13 mouse cellular contexts compared by ENCODE assay signal in genomic region chr3:101593266-101593651, GRCm38 (mm10). TPM values are rescaled to one million over a fixed set of nuclear protein-coding genes. Genes with fewer than 3 reads are reported as not detected.
DNase-seq lines count a peak whose midpoint lies in the region; ATAC-seq lines count a peak whose summit lies in the region.
"Had no signal": no experiment of that assay in that cellular context is flagged by ENCODE, and none has a peak within 500 bp of the region (broad histone marks: within the 10 kb centered on the region; RNA-seq: fewer than 3 reads in every experiment).

No protein-coding gene starts in this region.

- peaks cover 77% of the 10 kb centered on the region for H3K4me1 ChIP-seq in heart, embryonic 11.5 days (ENCODE audit: control insufficient read depth, insufficient read depth, low read length)
- peaks cover 11% of the 10 kb centered on the region for H3K4me1 ChIP-seq in limb, embryonic 11.5 days (ENCODE audit: control insufficient read depth, insufficient read depth, low read length)
- peaks cover 41% of the 10 kb centered on the region for H3K4me1 ChIP-seq in limb, embryonic 10.5 days
- H3K4me1 ChIP-seq in limb, embryonic 12.5 days (replicated peaks), result peaks cover 60% of the 10 kb centered on the region
- peaks cover 19% of the 10 kb centered on the region for H3K4me1 ChIP-seq in neural tube, embryonic 14.5 days (ENCODE audit: control insufficient read depth, insufficient read depth, low read length)

- H3K9me3 ChIP-seq in heart, embryonic 11.5 days (replicated peaks; ENCODE audit: control insufficient read depth, low read length), result no peaks in the 10 kb centered on the region
- no peaks in the 10 kb centered on the region for H3K9me3 ChIP-seq in limb, embryonic 11.5 days (ENCODE audit: control insufficient read depth, low read length)
- no peaks in the 10 kb centered on the region for H3K9me3 ChIP-seq in limb, embryonic 10.5 days (replicated peaks)
- no peaks in the 10 kb centered on the region for H3K9me3 ChIP-seq in limb, embryonic 12.5 days
- H3K9me3 ChIP-seq in neural tube, embryonic 14.5 days (ENCODE audit: control insufficient read depth, low read length), result no peaks in the 10 kb centered on the region
- H3K9me3 ChIP-seq: G1E; kidney, embryonic 15.5 days had no signal

- WGBS in heart, embryonic 11.5 days (ENCODE audit: insufficient replicate concordance), result 77% methylated on average over 7 of the region's 7 CpGs
- WGBS in limb, embryonic 11.5 days, result 50% methylated on average over 7 of the region's 7 CpGs
- WGBS in limb, embryonic 10.5 days, result 80% methylated on average over 7 of the region's 7 CpGs
- 36% methylated on average over 7 of the region's 7 CpGs for WGBS in limb, embryonic 12.5 days
- 55% methylated on average over 7 of the region's 7 CpGs for WGBS in neural tube, embryonic 14.5 days

- no peaks in the 10 kb centered on the region for H3K27me3 ChIP-seq in heart, embryonic 11.5 days (ENCODE audit: control insufficient read depth, insufficient read depth, low read length)
- H3K27me3 ChIP-seq in limb, embryonic 11.5 days (ENCODE audit: control insufficient read depth, insufficient read depth, low read length), result no peaks in the 10 kb centered on the region
- no peaks in the 10 kb centered on the region for H3K27me3 ChIP-seq in limb, embryonic 10.5 days (ENCODE audit: low read depth, poor library complexity, severe bottlenecking)
- H3K27me3 ChIP-seq in limb, embryonic 12.5 days, result no peaks in the 10 kb centered on the region
- no peaks in the 10 kb centered on the region for H3K27me3 ChIP-seq in neural tube, embryonic 14.5 days (ENCODE audit: control insufficient read depth, insufficient read depth, low read length)
- H3K27me3 ChIP-seq: kidney, embryonic 15.5 days had no signal

- H3K9ac ChIP-seq in heart, embryonic 11.5 days (ENCODE audit: low read depth, low read length), result 0 out of 2 replicates have a peak overlapping the region, but pooled peaks have one; percentile 34
- H3K9ac ChIP-seq in limb, embryonic 11.5 days (ENCODE audit: low read length), result no peak overlapping the region
- H3K9ac ChIP-seq in limb, embryonic 12.5 days (replicated peaks), result no peak overlapping the region
- no peak overlapping the region for H3K9ac ChIP-seq in neural tube, embryonic 14.5 days (replicated peaks; ENCODE audit: low read depth, low read length)
- H3K9ac ChIP-seq: kidney, embryonic 15.5 days had no signal

- peaks cover 55% of the 10 kb centered on the region for H3K36me3 ChIP-seq in heart, embryonic 11.5 days (ENCODE audit: control insufficient read depth, insufficient read depth, low read length)
- H3K36me3 ChIP-seq in limb, embryonic 11.5 days (ENCODE audit: control insufficient read depth, insufficient read depth, low read length), result peaks cover 22% of the 10 kb centered on the region
- H3K36me3 ChIP-seq in limb, embryonic 10.5 days, result peaks cover 78% of the 10 kb centered on the region
- H3K36me3 ChIP-seq in limb, embryonic 12.5 days, result peaks cover 64% of the 10 kb centered on the region
- peaks cover 45% of the 10 kb centered on the region for H3K36me3 ChIP-seq in neural tube, embryonic 14.5 days (ENCODE audit: control insufficient read depth, insufficient read depth, low read length)

- intact Hi-C loops in heart, postnatal 25 days (cut with DNase I), result no loop called here
- intact Hi-C loops in left cerebral cortex, postnatal 10 days (cut with DNase I), result no loop called here

- no peak for ATAC-seq in heart, embryonic 11.5 days (replicated peaks; ENCODE audit: insufficient number of reproducible peaks, low FRiP score, low TSS enrichment)
- peak; percentile 68; the same call in 1 of the 2 replicates for ATAC-seq in limb, embryonic 11.5 days (ENCODE audit: insufficient number of reproducible peaks, low FRiP score, low TSS enrichment, low read depth)
- ATAC-seq in limb, embryonic 12.5 days (ENCODE audit: insufficient number of reproducible peaks, insufficient read depth, low FRiP score, low TSS enrichment, low read depth), result peak; percentile 80; the same call in 1 of the 2 replicates
- peak; percentile 28; the same call in 1 of the 2 replicates for ATAC-seq in neural tube, embryonic 14.5 days (ENCODE audit: low read depth)

- peak overlapping the region; percentile 64; the same call in 1 of the 2 replicates for H3K27ac ChIP-seq in heart, embryonic 11.5 days (ENCODE audit: low read depth, low read length)
- peak overlapping the region; percentile 52; the same call in 1 of the 2 replicates for H3K27ac ChIP-seq in limb, embryonic 11.5 days (replicated peaks; ENCODE audit: low read depth, low read length)
- no peak overlapping the region for H3K27ac ChIP-seq in limb, embryonic 10.5 days
- peak overlapping the region; percentile 89 for H3K27ac ChIP-seq in limb, embryonic 12.5 days
- H3K27ac ChIP-seq in neural tube, embryonic 14.5 days (ENCODE audit: low read depth, low read length), result peak overlapping the region; percentile 52; the same call in 1 of the 2 replicates
- H3K27ac ChIP-seq: gastrocnemius, adult 2 months; kidney, embryonic 15.5 days had no signal

- H3K4me2 ChIP-seq in heart, embryonic 11.5 days, result no peak overlapping the region
- no peak overlapping the region for H3K4me2 ChIP-seq in limb, embryonic 11.5 days (ENCODE audit: low read depth, severe bottlenecking)
- H3K4me2 ChIP-seq in limb, embryonic 12.5 days, result peak overlapping the region; percentile 11; the same call in 1 of the 2 replicates
- H3K4me2 ChIP-seq in neural tube, embryonic 14.5 days (ENCODE audit: low read depth, low read length), result no peak overlapping the region
- H3K4me2 ChIP-seq: kidney, embryonic 15.5 days had no signal

- DNase-seq in heart, postnatal 25 days (ENCODE audit: low spot score), result no peak
- no peak for DNase-seq in limb, embryonic 11.5 days (ENCODE audit: low spot score)
- no peak for DNase-seq in limb, embryonic 10.5 days (ENCODE audit: low spot score)
- DNase-seq in left cerebral cortex, postnatal 10 days (ENCODE audit: extremely low spot score in 1 of 2, low spot score in 2 of 2), result no peak
- DNase-seq: adrenal gland, postnatal 36 days; cerebellum, postnatal 25 days; gastrocnemius, adult 2 months; lung, adult 18-20 months had no signal

- no peak overlapping the region for H3K4me3 ChIP-seq in heart, embryonic 11.5 days (ENCODE audit: low read depth, low read length)
- no peak overlapping the region for H3K4me3 ChIP-seq in limb, embryonic 11.5 days (ENCODE audit: low read depth, low read length)
- no peak overlapping the region for H3K4me3 ChIP-seq in limb, embryonic 10.5 days
- no peak overlapping the region for H3K4me3 ChIP-seq in limb, embryonic 12.5 days (replicated peaks)
- H3K4me3 ChIP-seq in neural tube, embryonic 14.5 days (ENCODE audit: low read depth, low read length), result no peak overlapping the region
- H3K4me3 ChIP-seq: gastrocnemius, adult 2 months; kidney, embryonic 15.5 days had no signal

RNA-seq across cellular contexts. Expression of gene Atp1a1, which starts 11.2 kb away (rescaled TPM):
- polyA plus RNA-seq in heart, embryonic 11.5 days (2014; fragmentation: Nextera tagmentation; extraction: Ambion mirVana), result 404 and 434 TPM in 2 replicates
- total RNA-seq in heart, postnatal 25 days (2021), result 100 to 1,000 TPM; 660 to 766 TPM
- 106 and 108 TPM in 2 replicates for polyA plus RNA-seq in limb, embryonic 11.5 days (2014; fragmentation: Nextera tagmentation; extraction: Ambion mirVana)
- polyA plus RNA-seq in limb, embryonic 10.5 days (2016; fragmentation: Nextera tagmentation; extraction: Ambion mirVana), result 47.7 and 53.7 TPM in 2 replicates
- polyA plus RNA-seq in limb, embryonic 12.5 days (2016; fragmentation: Nextera tagmentation; extraction: Ambion mirVana), result 57.1 and 67.6 TPM in 2 replicates
- polyA plus RNA-seq in neural tube, embryonic 14.5 days (2014; fragmentation: Nextera tagmentation; extraction: Ambion mirVana), result 105 and 115 TPM in 2 replicates
- 100 to 1,000 TPM; 622 to 655 TPM for total RNA-seq in left cerebral cortex, postnatal 10 days (2021)
